Mouse (Mus musculus) liver, embryonic 12.5 days (tissue): ENCODE measurements at regions not wholly inside any gene's neighbourhood (a gene's known extent, or its start where the extent isn't known, plus 50 kb on each side); places are given as distances from the start of the nearest gene placed in this dataset.

ENCODE experiments used
- ATAC-seq: fragments of 200-750 bp; cut with Nextera tagmentation; 2 replicates; pipeline ENCODE4 v1.8.0; 2017; ENCODE audit warnings: moderate number of reproducible peaks, mild to moderate bottlenecking, moderate library complexity
- H3K27ac ChIP-seq: fragments of 300-500 bp; sonication (generic); 2 replicates; pipeline ENCODE4 v1.5.1; 2016; ENCODE audit warnings: mild to moderate bottlenecking
- H3K27me3 ChIP-seq: fragments of 300-500 bp; sonication (generic); replicated peaks from 2 replicates; pipeline ENCODE4 v1.6.1; 2016; ENCODE audit warnings: mild to moderate bottlenecking, moderate library complexity
- H3K36me3 ChIP-seq: fragments of 300-500 bp; sonication (generic); 2 replicates; pipeline ENCODE4 v1.6.1; 2016; ENCODE audit warnings: mild to moderate bottlenecking, moderate library complexity
- H3K4me1 ChIP-seq: fragments of 300-500 bp; sonication (generic); 2 replicates; pipeline ENCODE4 v1.6.1; 2016
- H3K4me2 ChIP-seq: fragments of 300-500 bp; sonication (generic); 2 replicates; pipeline ENCODE4 v1.6.1; 2016; ENCODE audit warnings: mild to moderate bottlenecking, moderate library complexity
- H3K4me3 ChIP-seq: fragments of 300-500 bp; sonication (generic); 2 replicates; pipeline ENCODE4 v1.5.1; 2016; ENCODE audit warnings: mild to moderate bottlenecking, moderate library complexity
- H3K9ac ChIP-seq: fragments of 300-500 bp; sonication (generic); 2 replicates; pipeline ENCODE4 v1.6.1; 2016; ENCODE audit warnings: mild to moderate bottlenecking, moderate library complexity
- H3K9me3 ChIP-seq: fragments of 300-500 bp; sonication (generic); replicated peaks from 2 replicates; pipeline ENCODE4 v1.6.1; 2016; ENCODE audit warnings: mild to moderate bottlenecking, moderate library complexity
- WGBS: fragments of 180-500 bp; shearing (Covaris S2); methylation state at CpG from one replicate; pipeline ENCODE4 v1.1.7; 2016; ENCODE audit not compliant: insufficient replicate concordance; 5-methylcytosine and 5-hydroxymethylcytosine counted together

- Histone ChIP-seq H3K9me3 (no peaks in the 10 kb centered on the region), H3K36me3 (no peaks in the 10 kb centered on the region), H3K9ac (no peak overlapping the region), H3K4me2 (no peak overlapping the region), H3K27me3 (no peaks in the 10 kb centered on the region), H3K27ac (no peak overlapping the region), H3K4me1 (peaks cover 16% of the 10 kb centered on the region; the same call in 1 of the 2 replicates), H3K4me3 (no peak overlapping the region)
- no peak for ATAC-seq
- WGBS: 22% methylated on average over 2 of the region's 2 CpGs
Measured at GRCm38 (mm10) chr5:75432885-75433284, 141.8 kb upstream of the Kit start.

GRCm38 (mm10) chr5:75437924-75438323, 136.8 kb upstream of the Kit start:
- no peak overlapping the region for H3K4me2 ChIP-seq
- no peaks in the 10 kb centered on the region for H3K9me3 ChIP-seq
- WGBS: 78% methylated on average over 5 of the region's 5 CpGs
- no peaks in the 10 kb centered on the region for H3K27me3 ChIP-seq
- H3K9ac ChIP-seq: no peak overlapping the region
- H3K27ac ChIP-seq: no peak overlapping the region
- no peak overlapping the region for H3K4me3 ChIP-seq
- H3K4me1 ChIP-seq: peaks cover 9% of the 10 kb centered on the region; the same call in 1 of the 2 replicates
- no peaks in the 10 kb centered on the region for H3K36me3 ChIP-seq
- no peak for ATAC-seq

- 80% methylated on average over 3 of the region's 3 CpGs for WGBS
- ATAC-seq: no peak
- H3K9ac ChIP-seq: no peak overlapping the region
Measured at GRCm38 (mm10) chr5:75444024-75444604, 130.6 kb upstream of the Kit start.

GRCm38 (mm10) chr5:75446386-75446785, 128.3 kb upstream of the Kit start:
- Histone ChIP-seq H3K27ac (no peak overlapping the region), H3K4me2 (no peak overlapping the region), H3K27me3 (no peaks in the 10 kb centered on the region; the same call in 1 of the 2 replicates), H3K9ac (no peak overlapping the region), H3K4me3 (no peak overlapping the region), H3K9me3 (no peaks in the 10 kb centered on the region), H3K4me1 (peaks cover 26% of the 10 kb centered on the region), H3K36me3 (no peaks in the 10 kb centered on the region)
- no peak for ATAC-seq
- 27% methylated on average over 1 of the region's 1 CpGs for WGBS

More at GRCm38 (mm10) chr5:75444024-75444604, 130.6 kb upstream of the Kit start:
- no peaks in the 10 kb centered on the region for H3K36me3 ChIP-seq
- no peak overlapping the region for H3K27ac ChIP-seq
- H3K4me1 ChIP-seq: peaks cover 5% of the 10 kb centered on the region; the same call in 1 of the 2 replicates
- H3K9me3 ChIP-seq: no peaks in the 10 kb centered on the region
- H3K27me3 ChIP-seq: no peaks in the 10 kb centered on the region; the same call in 1 of the 2 replicates
- H3K4me3 ChIP-seq: no peak overlapping the region
- no peak overlapping the region for H3K4me2 ChIP-seq

- peak overlapping the region; percentile 45; the same call in 1 of the 2 replicates for H3K27ac ChIP-seq
- H3K36me3 ChIP-seq: no peaks in the 10 kb centered on the region
- 67% methylated on average over 21 of the region's 21 CpGs for WGBS
- peak; percentile 58; the same call in 1 of the 2 replicates for ATAC-seq
- H3K4me1 ChIP-seq: peaks cover 27% of the 10 kb centered on the region
- no peak overlapping the region for H3K9ac ChIP-seq
- no peaks in the 10 kb centered on the region for H3K9me3 ChIP-seq
- no peaks in the 10 kb centered on the region; the same call in 1 of the 2 replicates for H3K27me3 ChIP-seq
- no peak overlapping the region for H3K4me3 ChIP-seq
- peak overlapping the region; percentile 58 for H3K4me2 ChIP-seq
Measured at GRCm38 (mm10) chr5:75449913-75450525, 124.7 kb upstream of the Kit start.

GRCm38 (mm10) chr5:75450564-75450963, 124.2 kb upstream of the Kit start:
- ATAC-seq: peak; percentile 83
- no peak overlapping the region for H3K9ac ChIP-seq
- H3K36me3 ChIP-seq: no peaks in the 10 kb centered on the region
- peak overlapping the region; percentile 45; the same call in 1 of the 2 replicates for H3K27ac ChIP-seq
- whole genome bisulfite sequencing: 24% methylated on average over 9 of the region's 9 CpGs
- H3K4me2 ChIP-seq: peak overlapping the region; percentile 58
- no peaks in the 10 kb centered on the region; the same call in 1 of the 2 replicates for H3K27me3 ChIP-seq
- H3K4me1 ChIP-seq: peaks cover 26% of the 10 kb centered on the region
- no peaks in the 10 kb centered on the region for H3K9me3 ChIP-seq
- no peak overlapping the region for H3K4me3 ChIP-seq

GRCm38 (mm10) chr5:75451081-75451480, 123.6 kb upstream of the Kit start:
- Histone ChIP-seq H3K27me3 (no peaks in the 10 kb centered on the region; the same call in 1 of the 2 replicates), H3K4me2 (peak overlapping the region; percentile 58), H3K4me3 (no peak overlapping the region), H3K9ac (no peak overlapping the region), H3K36me3 (no peaks in the 10 kb centered on the region), H3K9me3 (no peaks in the 10 kb centered on the region), H3K27ac (peak overlapping the region; percentile 45), H3K4me1 (peaks cover 26% of the 10 kb centered on the region)
- ATAC-seq: peak; percentile 60
- WGBS: 19% methylated on average over 5 of the region's 5 CpGs

- peak overlapping the region; percentile 58; the same call in 1 of the 2 replicates for H3K4me2 ChIP-seq
- H3K9ac ChIP-seq: no peak overlapping the region
- H3K4me1 ChIP-seq: peaks cover 26% of the 10 kb centered on the region
- no peak overlapping the region for H3K27ac ChIP-seq
- H3K36me3 ChIP-seq: no peaks in the 10 kb centered on the region
- no peak overlapping the region for H3K4me3 ChIP-seq
- WGBS: 73% methylated on average over 8 of the region's 8 CpGs
- ATAC-seq: no peak
- H3K9me3 ChIP-seq: no peaks in the 10 kb centered on the region
- H3K27me3 ChIP-seq: no peaks in the 10 kb centered on the region; the same call in 1 of the 2 replicates
Measured at GRCm38 (mm10) chr5:75451693-75452092, 123.0 kb upstream of the Kit start.

- H3K4me3 ChIP-seq: no peak overlapping the region
- H3K9me3 ChIP-seq: no peaks in the 10 kb centered on the region
- WGBS: 71% methylated on average over 9 of the region's 9 CpGs
- H3K4me2 ChIP-seq: no peak overlapping the region
- H3K36me3 ChIP-seq: no peaks in the 10 kb centered on the region
- peaks cover 40% of the 10 kb centered on the region for H3K4me1 ChIP-seq
- no peak for ATAC-seq
- no peak overlapping the region for H3K9ac ChIP-seq
- H3K27me3 ChIP-seq: no peaks in the 10 kb centered on the region; the same call in 1 of the 2 replicates
- no peak overlapping the region for H3K27ac ChIP-seq
Measured at GRCm38 (mm10) chr5:75453757-75454390, 120.8 kb upstream of the Kit start.

- Histone ChIP-seq H3K4me3 (no peak overlapping the region), H3K9me3 (no peaks in the 10 kb centered on the region), H3K27ac (no peak overlapping the region), H3K36me3 (no peaks in the 10 kb centered on the region), H3K27me3 (no peaks in the 10 kb centered on the region), H3K9ac (no peak overlapping the region), H3K4me2 (no peak overlapping the region), H3K4me1 (peaks cover 45% of the 10 kb centered on the region)
- WGBS: 82% methylated on average over 16 of the region's 16 CpGs
- ATAC-seq: no peak
Measured at GRCm38 (mm10) chr5:75454961-75455541, 119.7 kb upstream of the Kit start.

- no peak for ATAC-seq
- WGBS: 81% methylated on average over 6 of the region's 6 CpGs
- peaks cover 45% of the 10 kb centered on the region for H3K4me1 ChIP-seq
- H3K36me3 ChIP-seq: no peaks in the 10 kb centered on the region
- H3K9me3 ChIP-seq: no peaks in the 10 kb centered on the region
- no peak overlapping the region for H3K4me3 ChIP-seq
- H3K27ac ChIP-seq: no peak overlapping the region
- H3K9ac ChIP-seq: no peak overlapping the region
- H3K4me2 ChIP-seq: no peak overlapping the region
- H3K27me3 ChIP-seq: no peaks in the 10 kb centered on the region
Measured at GRCm38 (mm10) chr5:75457403-75457802, 117.3 kb upstream of the Kit start.

- Histone ChIP-seq H3K4me1 (peaks cover 51% of the 10 kb centered on the region), H3K9me3 (no peaks in the 10 kb centered on the region), H3K36me3 (no peaks in the 10 kb centered on the region), H3K27me3 (no peaks in the 10 kb centered on the region), H3K27ac (no peak overlapping the region), H3K4me3 (no peak overlapping the region), H3K9ac (no peak overlapping the region), H3K4me2 (no peak overlapping the region)
- ATAC-seq: no peak
- 70% methylated on average over 7 of the region's 7 CpGs for WGBS
Measured at GRCm38 (mm10) chr5:75458317-75458716, 116.4 kb upstream of the Kit start.
